Mouse (Mus musculus) layer of hippocampus, adult 8-10 months (tissue): ENCODE measurements around the gene Rhbg. TPM values are rescaled to one million over a fixed set of nuclear protein-coding genes. Genes with fewer than 3 reads are reported as not detected.
A peak's percentile ranks its signal among the peaks of the same experiment; 100 is the strongest.

ENCODE experiments used
- DNase-seq, 2 experiments: peaks; one replicate each; pipeline ENCODE4 v3.0.0; 2022; ENCODE audit warnings: low spot score in 2 of 2
- total RNA-seq, 4 experiments: library from RNA; stranded (reverse); gene quantifications; 2 replicates each; pipeline ENCODE4 v1.2.4; 2022

Gene Rhbg
- total RNA-seq, 4 experiments from 2014 or later = not detected

DNA sequence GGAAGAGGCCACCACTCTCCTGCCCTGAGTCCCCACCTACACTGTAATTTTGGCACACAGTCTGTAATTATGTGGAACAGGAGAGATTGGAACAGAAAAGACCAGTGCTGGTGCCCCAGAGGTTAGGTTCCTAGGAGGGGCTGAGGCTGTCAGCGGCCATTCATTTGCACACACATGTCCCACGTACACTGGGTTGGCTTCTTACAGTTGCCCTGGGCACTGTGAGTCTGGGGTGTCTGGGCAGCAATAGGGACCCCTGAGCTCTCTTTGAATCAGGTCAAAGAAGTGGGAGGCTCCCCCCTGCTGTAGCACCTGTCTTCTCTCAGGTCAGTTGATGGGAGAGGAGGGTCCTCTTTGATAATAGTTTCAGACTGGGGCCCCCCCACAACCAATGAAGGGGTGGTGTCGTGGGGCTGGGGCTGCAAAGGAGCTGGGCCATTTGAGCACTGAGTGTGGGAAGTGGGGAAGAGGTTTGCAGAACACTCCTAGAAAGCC is 46.2 kb downstream of the Rhbg start:
- DNase-seq = peak in 1 of 2 experiments; percentile 4

DNA sequence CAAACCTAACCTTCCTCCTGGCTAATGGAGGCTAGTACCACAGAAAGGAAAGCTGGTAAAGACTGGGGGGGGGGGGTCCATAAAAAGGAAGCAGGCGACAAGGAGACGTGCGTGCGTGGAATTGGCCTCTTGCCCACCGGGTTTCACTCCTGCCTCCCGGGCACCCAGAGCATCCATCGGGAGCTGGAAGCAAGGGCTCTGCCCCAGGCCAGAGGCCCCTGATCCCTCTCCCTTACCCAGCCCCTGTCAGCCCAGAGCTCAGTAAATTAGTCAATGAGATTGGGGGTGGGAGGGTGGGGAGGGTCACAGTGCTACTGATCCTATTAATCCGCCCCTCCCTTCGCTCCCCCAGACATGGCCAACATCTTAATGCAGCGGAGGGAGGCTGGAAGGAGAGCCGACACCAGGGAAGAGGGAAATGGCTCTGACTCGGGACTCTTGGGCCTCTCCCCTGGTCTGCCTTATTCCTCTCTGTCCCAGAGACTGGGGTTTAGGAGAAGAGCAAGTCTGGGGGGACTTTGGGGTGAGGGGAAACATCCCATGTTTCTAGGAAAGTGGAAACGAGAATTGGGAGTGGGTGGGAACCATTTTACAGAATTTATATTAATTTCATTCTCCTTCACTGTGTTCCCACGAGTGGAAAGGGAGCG is 46.9 kb downstream of the Rhbg start:
- peak in 1 of 2 experiments; percentile 27 for DNase-seq

DNA sequence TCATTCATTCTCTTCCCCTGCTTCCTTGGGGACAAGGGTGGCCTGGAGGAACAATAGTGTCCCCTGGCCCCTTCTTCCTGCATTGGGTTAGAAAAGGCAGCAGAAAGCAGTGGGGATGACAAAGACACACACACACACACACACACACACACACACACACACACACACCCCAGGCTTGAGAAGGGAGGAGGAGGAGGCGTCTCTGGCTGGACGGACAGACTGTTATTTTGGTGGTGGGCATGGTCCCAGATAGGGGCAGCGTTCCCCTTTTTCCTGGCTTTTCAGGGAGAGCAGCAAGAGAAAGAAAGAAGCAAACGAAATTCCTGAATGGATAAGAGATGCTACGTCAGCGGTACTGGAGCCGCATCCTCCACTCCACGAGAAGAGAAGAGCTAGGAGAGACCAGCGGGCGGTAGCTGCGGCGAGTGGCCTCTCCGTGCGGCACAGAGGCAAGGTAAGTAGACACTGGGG is 47.6 kb downstream of the Rhbg start:
- peak; percentile 71 to 74 for DNase-seq

DNA sequence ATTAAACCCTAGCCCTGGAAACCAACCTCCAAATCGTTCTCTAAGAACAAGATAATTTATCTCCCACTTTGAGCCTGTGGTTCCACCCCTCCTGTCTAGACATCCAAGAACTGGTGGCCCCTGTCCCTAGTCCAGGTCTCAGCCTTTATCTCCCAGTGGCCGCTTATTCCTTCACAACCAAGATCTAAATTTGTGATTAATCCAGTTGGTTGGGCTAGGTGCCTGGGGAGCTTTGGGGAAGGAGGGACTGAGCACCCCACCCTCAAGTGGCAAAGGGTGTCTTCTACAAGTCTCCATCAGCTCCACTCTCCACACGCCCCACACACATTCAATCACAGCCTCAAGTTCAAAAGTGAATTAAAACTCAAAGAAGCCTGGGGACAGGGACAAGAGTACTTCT is 48.0 kb downstream of the Rhbg start:
- DNase-seq = no peak

DNA sequence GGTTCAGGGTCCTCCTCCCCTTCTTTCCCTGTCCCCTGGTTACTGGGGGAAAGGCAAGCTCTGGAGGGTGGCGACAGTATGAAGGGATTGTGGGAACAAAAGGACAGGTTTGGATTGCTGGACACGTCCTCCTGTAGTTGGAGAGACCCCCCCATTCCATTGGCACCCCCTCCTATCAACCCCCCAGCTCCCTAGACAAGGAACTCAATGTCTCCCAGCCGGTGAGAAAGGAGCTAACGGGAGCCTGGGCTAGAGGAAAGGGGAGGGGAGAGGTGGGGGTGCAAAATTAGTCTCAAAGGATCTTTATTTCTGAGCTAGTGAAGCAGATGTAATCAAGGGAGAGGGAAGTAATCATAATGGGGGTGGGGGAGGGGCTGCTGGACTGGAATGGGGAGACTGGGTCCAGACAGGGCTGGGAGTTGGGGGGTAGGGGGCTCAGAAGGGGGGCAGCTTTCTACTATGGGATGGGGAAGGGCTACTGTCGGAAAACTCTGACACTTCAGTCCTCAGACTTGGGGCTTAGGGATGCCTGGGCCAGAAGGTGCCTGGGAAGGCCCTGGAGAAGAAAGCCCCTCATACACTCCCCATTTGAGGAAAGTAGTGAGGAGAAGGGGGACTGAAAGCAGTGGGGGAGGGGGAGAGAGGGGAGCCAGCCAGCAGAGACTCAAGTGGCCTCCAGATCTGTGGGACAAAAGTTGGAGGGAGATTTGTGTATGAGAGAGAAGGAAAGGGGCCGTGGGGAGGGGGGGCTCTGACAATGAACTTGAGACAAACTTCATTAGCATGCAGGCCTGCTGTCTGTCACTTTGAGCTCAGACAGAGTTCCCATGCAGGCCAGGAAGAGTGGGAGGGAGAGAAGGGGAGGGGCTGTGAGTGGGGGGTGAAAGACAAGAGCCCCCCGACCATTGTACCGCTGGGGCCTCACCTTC is 48.7 kb downstream of the Rhbg start:
- DNase-seq = no peak

DNA sequence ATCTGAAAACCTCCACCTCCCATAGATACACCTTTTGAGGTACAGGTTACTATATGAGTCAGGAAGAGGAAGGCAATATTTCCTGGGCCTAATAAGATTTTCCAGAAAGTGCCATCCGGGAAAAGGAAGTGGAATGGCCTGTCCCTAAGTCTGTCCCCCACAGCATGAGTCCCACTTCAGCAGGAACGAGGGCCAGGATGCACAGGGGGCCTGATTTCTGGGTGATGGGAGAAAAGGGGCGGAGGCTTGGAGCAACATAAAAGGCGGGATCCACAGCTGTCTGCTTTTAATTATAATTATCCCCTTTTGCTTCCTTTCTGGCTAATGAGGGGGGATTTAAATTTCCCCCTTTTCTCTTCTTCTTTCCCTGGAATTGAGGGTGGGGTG is 49.3 kb downstream of the Rhbg start:
- no peak for DNase-seq

DNA sequence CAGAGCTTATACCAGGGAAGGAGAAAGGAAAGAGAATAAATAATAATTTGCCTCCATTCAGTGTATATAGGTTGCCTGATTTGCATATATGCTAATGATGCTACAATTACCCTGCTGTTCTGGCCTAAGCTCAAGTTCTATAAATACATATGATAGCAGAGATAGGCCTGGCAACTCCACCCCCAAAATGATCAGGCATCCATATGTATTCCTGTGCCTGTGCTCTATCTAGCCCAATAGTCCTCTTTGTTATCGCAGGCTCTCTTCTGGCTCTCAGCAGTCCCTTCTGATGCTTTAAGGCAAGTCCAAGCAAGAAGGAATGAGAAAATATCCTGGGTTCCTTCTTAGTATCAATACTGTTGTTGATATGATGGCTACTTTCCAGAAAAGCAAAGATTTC is 49.8 kb downstream of the Rhbg start:
- DNase-seq = no peak

DNA sequence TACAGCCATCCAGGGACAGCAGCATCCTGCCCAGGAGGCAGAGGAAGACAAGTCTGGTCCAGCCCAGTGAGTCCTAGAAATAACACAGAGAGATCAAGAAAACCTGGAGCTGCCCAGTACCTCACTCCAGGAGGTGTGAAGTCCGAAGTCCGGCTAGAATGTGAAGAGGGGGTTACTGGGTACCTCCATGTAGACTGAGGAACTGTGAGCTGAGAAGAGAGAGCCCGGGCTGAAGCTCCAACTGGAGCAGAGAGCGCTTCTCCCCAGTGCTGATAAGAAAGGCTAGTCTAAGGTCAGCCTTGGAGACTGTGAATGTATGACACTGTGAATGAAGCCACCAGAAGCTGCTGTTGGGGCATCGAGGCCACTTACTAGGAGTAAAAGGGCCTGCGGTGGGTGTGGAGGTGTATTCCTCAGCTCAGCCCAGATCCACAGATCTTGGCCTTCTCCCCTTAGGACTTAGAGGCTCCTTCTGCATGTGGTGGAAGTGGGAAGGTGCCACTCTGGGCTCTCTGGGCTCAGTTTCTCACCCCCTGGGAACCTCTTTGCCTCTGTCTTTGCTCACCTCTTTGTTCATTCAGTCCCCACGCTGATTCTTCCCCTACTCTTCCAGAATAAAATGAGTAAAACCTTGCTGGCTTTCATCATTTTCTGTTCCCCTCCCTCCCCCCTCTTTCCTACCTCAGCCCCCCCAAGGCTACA is 50.4 kb downstream of the Rhbg start:
- DNase-seq = no peak

DNA sequence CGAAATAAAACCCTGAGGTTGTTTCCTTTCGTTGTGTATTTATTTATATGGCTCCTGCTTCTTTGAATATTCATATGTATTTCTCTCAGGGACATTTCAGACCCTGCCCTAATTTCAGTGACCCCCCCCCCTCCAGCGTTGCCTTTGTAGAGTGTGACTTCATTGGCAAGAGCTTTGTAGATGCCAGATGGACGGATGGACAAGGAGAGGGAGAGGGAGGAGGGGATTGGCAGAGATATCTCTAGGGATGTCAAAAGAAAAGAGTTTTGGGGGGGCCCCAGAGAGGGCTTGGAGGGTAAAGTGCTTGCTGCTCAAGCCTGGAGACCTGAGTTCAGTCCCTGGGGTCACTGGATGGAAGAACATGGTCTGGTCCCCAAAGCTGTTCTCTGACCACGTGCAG is 51.1 kb downstream of the Rhbg start:
- no peak for DNase-seq

DNA sequence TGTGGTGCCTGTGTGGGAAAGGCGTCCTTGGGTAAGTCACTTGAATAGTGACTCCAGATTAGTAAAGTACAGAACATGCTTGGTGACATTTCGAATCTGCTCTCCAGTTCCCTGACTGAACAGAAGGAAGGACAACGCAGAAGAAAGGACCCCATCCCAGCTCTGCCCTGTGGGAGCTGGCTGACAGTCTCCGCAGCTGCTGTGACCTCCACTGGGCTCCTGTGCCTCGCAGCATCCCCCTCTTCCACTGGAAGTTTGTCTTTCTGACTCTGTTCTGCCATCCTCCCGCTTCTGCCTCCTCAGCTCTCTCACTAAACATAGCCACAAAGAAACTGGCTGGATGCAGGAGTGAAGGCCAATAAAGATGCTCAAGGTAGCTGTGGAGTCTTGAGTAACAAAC is 51.5 kb downstream of the Rhbg start:
- DNase-seq = no peak

DNA sequence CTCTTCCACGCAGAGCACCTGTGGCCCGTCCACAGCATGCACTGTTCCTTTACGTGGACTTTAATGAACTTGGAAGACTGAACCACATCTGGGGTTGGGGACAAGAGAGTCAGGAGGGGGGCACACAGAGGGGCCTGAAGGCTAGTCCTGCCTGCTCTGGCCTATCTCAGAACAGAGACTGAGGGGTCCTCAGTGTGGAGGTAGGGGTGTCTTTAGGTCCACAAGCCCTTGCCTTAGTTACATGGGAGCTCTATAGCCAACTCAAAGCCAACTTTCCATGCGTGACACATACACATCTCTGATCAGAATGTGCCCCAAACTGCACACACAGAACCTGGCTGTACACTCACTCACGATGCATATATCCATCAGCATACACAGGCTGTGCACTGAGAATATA is 52.9 kb downstream of the Rhbg start:
- no peak for DNase-seq

DNA sequence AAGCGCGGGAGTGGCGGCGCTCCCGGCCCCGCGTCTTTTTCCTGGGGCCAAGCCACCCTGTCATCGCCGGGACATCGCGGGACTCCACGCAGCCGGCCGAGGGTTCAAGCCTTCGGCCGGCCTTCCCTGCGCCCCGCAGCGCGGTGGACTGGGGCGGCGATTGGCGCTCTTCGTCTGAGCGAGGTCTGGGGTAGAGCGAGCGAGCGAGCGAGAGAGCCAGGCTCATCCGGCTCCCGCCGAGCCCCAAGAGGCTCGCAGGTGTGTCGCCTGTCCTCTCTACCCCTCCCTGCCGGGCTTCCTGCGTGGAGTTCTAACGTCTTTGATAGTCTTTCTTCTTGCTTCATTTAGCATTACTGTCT is 53.6 kb downstream of the Rhbg start:
- DNase-seq = no peak

DNA sequence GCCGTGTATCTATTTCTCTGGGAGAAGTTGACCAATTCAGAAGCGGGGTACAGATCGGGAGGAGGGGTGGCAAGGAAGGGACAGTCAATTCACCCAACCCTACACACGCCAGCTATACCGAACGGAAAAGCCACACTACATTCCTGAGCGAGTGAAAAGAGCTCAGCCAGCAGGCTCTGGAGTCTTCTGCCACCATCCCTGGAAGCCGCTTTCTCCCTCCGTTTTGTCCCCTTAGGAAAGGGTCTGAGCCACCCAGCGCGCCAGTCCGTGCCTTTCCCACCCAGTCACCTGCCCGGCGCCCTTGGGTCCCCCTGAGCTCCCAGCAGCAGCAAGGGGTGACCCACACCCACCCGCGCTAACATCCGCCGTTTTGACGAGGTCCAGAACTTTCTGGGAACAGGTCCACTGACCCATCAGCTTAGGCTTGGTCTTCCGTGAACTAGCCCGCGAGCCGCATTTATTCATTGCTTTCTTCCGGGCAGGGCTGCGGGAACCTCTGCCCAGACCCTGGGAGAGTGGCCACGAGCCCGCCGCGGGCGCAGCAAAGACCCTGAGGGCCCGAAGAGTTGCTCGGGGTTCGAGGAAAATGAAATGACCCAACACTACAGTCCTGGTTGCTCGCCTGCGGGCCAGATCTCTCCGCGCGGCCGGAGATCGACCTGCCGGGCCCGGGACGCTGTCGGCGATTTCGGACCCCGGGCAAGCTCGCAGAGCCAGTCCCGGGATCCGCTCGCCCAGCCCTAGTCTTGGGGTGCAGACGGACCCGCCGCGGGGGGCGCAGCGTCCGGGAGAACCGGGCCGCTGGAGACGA is 54.1 kb downstream of the Rhbg start:
- DNase-seq = no peak

DNA sequence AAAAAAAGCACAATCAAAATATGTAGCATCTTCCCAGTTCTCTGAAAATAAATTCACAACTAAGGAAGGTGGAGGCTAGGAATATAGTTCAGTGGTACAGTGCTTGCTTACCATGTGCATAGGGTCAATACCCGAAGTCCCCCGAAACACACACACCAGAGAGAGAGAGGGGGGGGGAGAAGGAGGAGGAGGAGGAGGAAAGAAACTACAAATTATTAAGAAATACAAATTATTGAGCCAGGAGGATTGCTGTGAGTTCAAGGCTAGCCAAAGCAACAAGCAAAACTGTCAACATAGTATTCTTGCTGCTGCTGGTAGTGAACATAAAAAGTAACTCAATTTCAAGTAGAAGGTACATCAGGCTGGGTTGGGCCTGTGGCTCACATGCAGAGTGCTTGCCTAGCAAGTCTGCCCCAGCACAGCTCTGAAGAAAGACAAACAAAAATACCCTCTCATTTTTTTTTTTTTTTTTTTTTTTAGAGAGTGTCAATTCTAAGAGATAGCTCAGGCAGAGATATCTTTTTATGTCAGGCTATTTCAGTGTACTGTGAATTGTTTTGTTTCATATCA is 54.9 kb downstream of the Rhbg start:
- DNase-seq = no peak

DNA sequence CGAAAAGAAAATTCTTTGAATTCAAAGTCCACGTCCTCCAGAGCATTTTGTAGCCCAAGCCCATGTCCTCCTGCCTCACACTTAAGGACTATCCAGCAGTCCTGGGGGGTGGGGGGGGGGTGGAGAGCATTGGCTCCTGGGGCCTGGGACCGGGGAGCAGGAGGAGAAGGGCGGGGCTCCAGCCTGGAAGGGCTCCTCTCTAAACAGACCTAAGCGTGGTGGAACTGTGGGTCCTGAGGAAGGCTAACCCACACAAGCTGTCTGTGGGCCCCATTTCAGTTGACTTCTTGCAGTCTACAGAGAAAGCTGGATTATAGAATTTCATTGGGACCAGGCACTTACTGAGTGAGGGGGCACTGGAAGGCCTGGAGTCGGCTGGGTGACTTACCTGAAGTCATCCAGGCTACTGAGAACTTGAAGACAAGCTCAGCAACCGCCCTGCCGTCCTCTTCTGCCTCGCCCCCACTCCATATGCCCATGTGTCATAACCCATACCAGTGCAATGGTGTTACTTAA is 55.9 kb downstream of the Rhbg start:
- DNase-seq = no peak

DNA sequence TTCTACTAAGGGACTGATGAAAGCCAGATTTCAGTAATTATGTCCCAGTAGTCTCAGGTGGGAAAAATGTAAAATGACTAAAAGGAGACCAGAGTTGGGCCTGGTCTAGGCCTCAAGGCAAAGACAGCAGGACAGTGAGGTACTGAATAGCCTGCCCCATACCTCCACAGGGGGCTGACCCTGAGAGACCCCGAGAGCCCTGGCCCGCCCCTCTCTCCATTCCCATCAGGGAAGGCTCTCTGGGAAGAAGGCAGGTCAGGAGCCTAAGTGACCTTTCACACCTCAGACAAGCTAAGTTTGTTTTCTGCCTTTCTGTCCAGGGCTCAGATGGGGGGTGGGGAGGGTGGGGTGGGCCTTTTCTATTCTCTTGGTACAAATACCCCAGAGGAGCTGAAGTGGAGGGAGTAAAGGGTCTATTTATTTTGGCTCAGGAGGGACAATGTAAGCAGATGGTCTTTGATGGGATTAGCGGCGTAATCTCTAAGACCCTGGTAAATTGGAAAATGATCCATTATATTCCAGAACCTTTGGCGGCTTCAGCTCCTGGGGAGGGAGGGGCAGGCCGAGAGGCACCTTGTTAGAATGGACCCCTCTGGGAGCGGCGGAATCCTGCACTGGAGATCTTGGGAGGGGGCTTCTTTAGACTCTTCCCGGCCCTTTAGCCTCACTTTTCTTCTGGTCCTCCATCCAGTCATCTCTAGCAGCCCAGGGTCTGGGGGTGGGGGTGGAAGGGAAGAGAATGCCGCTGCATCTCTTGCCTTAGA is 56.6 kb downstream of the Rhbg start:
- no peak for DNase-seq
